Mouse (Mus musculus): ENCODE data around the gene Aldh3a2.
A peak's percentile ranks its signal among the peaks of the same experiment; 100 is the strongest.
"Not testable (repeated sequence)": the region's sequence is repeated elsewhere in the genome, so short reads cannot be mapped to it uniquely, and the experiment has no call there.

Aldh3a2 gene

GRCm38 (mm10) chr11:61266551-61267533, at the start of gene Aldh3a2:
Gene Aldh3a2 (minus strand): TSS chr11:61267464.
- peak; percentile 93 for DNase-seq (ENCODE audit: low spot score)

GRCm38 (mm10) chr11:61316864-61317263, 49.6 kb upstream of the Aldh3a2 start:
- DNase-seq (ENCODE audit: low spot score), result peak; percentile 62

- no peak for DNase-seq (ENCODE audit: low spot score)
Observed at GRCm38 (mm10) chr11:61310321-61310720, 43.1 kb upstream of the Aldh3a2 start.

GRCm38 (mm10) chr11:61309831-61310230, 42.6 kb upstream of the Aldh3a2 start:
- DNase-seq (ENCODE audit: low spot score), result no peak

- DNase-seq (ENCODE audit: low spot score), result no peak
Observed at GRCm38 (mm10) chr11:61307795-61308194, 40.5 kb upstream of the Aldh3a2 start.

- no peak for DNase-seq (ENCODE audit: low spot score)
Observed at GRCm38 (mm10) chr11:61305377-61305776, 38.1 kb upstream of the Aldh3a2 start.

GRCm38 (mm10) chr11:61304535-61304934, 37.3 kb upstream of the Aldh3a2 start:
- not testable (repeated sequence) for DNase-seq (ENCODE audit: low spot score)

GRCm38 (mm10) chr11:61300716-61301392, 33.6 kb upstream of the Aldh3a2 start:
- no peak for DNase-seq (ENCODE audit: low spot score)

- DNase-seq (ENCODE audit: low spot score), result no peak
Observed at GRCm38 (mm10) chr11:61300205-61300604, 32.9 kb upstream of the Aldh3a2 start.

- DNase-seq (ENCODE audit: low spot score), result no peak
Observed at GRCm38 (mm10) chr11:61297901-61298300, 30.6 kb upstream of the Aldh3a2 start.

GRCm38 (mm10) chr11:61297326-61297725, 30.1 kb upstream of the Aldh3a2 start:
- DNase-seq (ENCODE audit: low spot score), result no peak

- no peak for DNase-seq (ENCODE audit: low spot score)
Observed at GRCm38 (mm10) chr11:61296556-61296955, 29.3 kb upstream of the Aldh3a2 start.

- DNase-seq (ENCODE audit: low spot score), result no peak
Observed at GRCm38 (mm10) chr11:61295556-61295955, 28.3 kb upstream of the Aldh3a2 start.

GRCm38 (mm10) chr11:61294431-61294830, 27.2 kb upstream of the Aldh3a2 start:
- no peak for DNase-seq (ENCODE audit: low spot score)

- DNase-seq (ENCODE audit: low spot score), result no peak
Observed at GRCm38 (mm10) chr11:61293251-61293650, 26.0 kb upstream of the Aldh3a2 start.

- no peak for DNase-seq (ENCODE audit: low spot score)
Observed at GRCm38 (mm10) chr11:61284323-61284722, 17.1 kb upstream of the Aldh3a2 start.

- DNase-seq (ENCODE audit: low spot score), result no peak
Observed at GRCm38 (mm10) chr11:61283414-61284049, 16.3 kb upstream of the Aldh3a2 start.

- DNase-seq (ENCODE audit: low spot score), result no peak
Observed at GRCm38 (mm10) chr11:61278445-61279077, 11.3 kb upstream of the Aldh3a2 start.

- DNase-seq (ENCODE audit: low spot score), result no peak
Observed at GRCm38 (mm10) chr11:61277937-61278336, 10.7 kb upstream of the Aldh3a2 start.

GRCm38 (mm10) chr11:61276482-61276881, 9.2 kb upstream of the Aldh3a2 start:
- DNase-seq (ENCODE audit: low spot score), result no peak

- no peak for DNase-seq (ENCODE audit: low spot score)
Observed at GRCm38 (mm10) chr11:61275106-61275505, 7.8 kb upstream of the Aldh3a2 start.

- no peak for DNase-seq (ENCODE audit: low spot score)
Observed at GRCm38 (mm10) chr11:61274421-61274820, 7.2 kb upstream of the Aldh3a2 start.

Measured in ovary, postnatal 36 days (tissue).